Mouse (Mus musculus): ENCODE measurements around the gene Hcn1. TPM values are rescaled to one million over a fixed set of nuclear protein-coding genes. Genes with fewer than 3 reads are reported as not detected.

Hcn1 gene
- polyA plus RNA-seq, 1 experiment from 2014 or later = 0.59 TPM

DNA sequence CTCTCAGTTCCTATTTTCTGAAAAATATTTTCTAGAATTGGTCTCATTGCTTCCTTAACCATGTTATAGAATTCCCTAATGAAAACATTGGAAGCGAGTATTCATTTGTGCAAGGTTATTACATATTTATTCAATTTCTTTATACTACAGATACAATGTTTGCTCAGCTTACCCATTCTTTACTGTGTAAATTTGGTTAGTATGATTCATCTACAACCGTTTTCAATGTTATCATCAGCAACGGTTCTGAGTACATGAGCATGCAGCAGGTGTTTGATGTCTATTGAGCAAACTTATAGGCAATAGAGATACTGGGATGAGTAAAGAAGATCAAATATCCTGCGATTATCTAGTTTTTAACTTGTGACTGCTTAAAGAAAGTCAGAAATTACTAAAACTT is 327.6 kb downstream of the Hcn1 start:
- Histone ChIP-seq H3K36me3 (replicated peaks) (no peaks in the 10 kb centered on the region), H3K4me1 (no peaks in the 10 kb centered on the region), H3K9me3 (no peaks in the 10 kb centered on the region), H3K4me2 (no peak overlapping the region), H3K4me3 (no peak overlapping the region), H3K9ac (no peak overlapping the region), H3K27me3 (replicated peaks) (no peaks in the 10 kb centered on the region), H3K27ac (no peak overlapping the region)
- no peak for ATAC-seq (replicated peaks)
- WGBS = 84% methylated on average over 4 of the region's 4 CpGs

DNA sequence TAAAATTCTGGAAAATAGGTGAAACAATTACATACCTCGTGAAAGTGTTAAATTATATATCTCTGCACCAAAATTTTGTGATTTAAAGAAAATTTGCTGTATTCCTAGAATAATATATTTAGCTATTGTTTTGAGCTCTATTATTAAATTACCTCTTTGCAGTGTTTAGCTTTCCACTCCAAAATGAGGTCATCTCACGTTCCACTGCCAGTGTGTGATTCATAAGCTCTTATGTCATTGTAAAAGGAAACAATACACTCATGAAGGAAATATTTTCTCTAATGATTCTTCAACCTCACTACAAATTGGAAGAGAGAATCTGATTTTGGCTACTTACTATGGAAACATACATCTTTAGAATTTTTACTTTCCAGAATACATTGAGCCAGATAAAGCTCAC is 329.6 kb downstream of the Hcn1 start:
- Histone ChIP-seq H3K9me3 (no peaks in the 10 kb centered on the region), H3K27me3 (replicated peaks) (no peaks in the 10 kb centered on the region), H3K9ac (no peak overlapping the region), H3K4me1 (no peaks in the 10 kb centered on the region), H3K27ac (no peak overlapping the region), H3K4me3 (no peak overlapping the region), H3K4me2 (no peak overlapping the region), H3K36me3 (replicated peaks) (no peaks in the 10 kb centered on the region)
- WGBS = 67% methylated on average over 2 of the region's 2 CpGs
- no peak for ATAC-seq (replicated peaks)

GRCm38 (mm10) chr13:117938761-117939160 is 336.6 kb downstream of the Hcn1 start:
- WGBS = 79% methylated on average over 1 of the region's 1 CpGs
- no peaks in the 10 kb centered on the region for H3K36me3 ChIP-seq (replicated peaks)
- no peak overlapping the region for H3K27ac ChIP-seq
- H3K4me2 ChIP-seq = no peak overlapping the region
- H3K9me3 ChIP-seq = no peaks in the 10 kb centered on the region
- no peak overlapping the region for H3K9ac ChIP-seq
- H3K27me3 ChIP-seq (replicated peaks) = no peaks in the 10 kb centered on the region
- H3K4me3 ChIP-seq = no peak overlapping the region
- H3K4me1 ChIP-seq = no peaks in the 10 kb centered on the region
- ATAC-seq (replicated peaks) = no peak

- H3K27me3 ChIP-seq (replicated peaks) = no peaks in the 10 kb centered on the region
- no peak for ATAC-seq (replicated peaks)
- WGBS = 87% methylated on average over 8 of the region's 8 CpGs
Measured at GRCm38 (mm10) chr13:117940536-117941280, 338.6 kb downstream of the Hcn1 start.

DNA sequence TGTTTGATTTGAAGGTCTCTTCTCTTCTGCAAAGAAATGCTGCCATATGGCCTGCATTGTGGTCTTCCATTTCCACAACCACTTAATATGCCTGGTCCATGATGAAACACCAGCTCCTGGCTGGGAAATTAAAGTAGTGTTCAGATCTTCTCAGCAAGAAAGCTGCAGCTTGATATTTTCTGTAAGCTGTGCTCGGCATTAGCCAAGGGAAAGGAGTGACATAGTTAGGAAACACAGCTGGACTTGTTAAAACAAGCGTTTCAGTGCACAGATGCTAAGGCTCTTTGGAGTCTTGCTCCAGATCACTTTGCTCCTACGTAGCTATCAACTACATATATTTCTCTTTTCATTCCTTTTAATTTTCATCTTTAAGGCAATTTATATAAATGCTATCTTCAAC is 344.7 kb downstream of the Hcn1 start:
- H3K27me3 ChIP-seq (replicated peaks) = no peaks in the 10 kb centered on the region
- H3K4me1 ChIP-seq = no peaks in the 10 kb centered on the region
- no peaks in the 10 kb centered on the region for H3K9me3 ChIP-seq
- H3K36me3 ChIP-seq (replicated peaks) = no peaks in the 10 kb centered on the region
- no peak overlapping the region for H3K9ac ChIP-seq
- H3K4me2 ChIP-seq = no peak overlapping the region
- H3K4me3 ChIP-seq = no peak overlapping the region
- no peak for ATAC-seq (replicated peaks)
- WGBS = 82% methylated on average over 3 of the region's 3 CpGs
- H3K27ac ChIP-seq = no peak overlapping the region

More at GRCm38 (mm10) chr13:117940536-117941280, 338.6 kb downstream of the Hcn1 start:
- no peak overlapping the region for H3K4me3 ChIP-seq
- no peak overlapping the region for H3K4me2 ChIP-seq
- H3K36me3 ChIP-seq (replicated peaks) = no peaks in the 10 kb centered on the region
- H3K27ac ChIP-seq = no peak overlapping the region
- H3K4me1 ChIP-seq = no peaks in the 10 kb centered on the region
- H3K9ac ChIP-seq = no peak overlapping the region
- no peaks in the 10 kb centered on the region for H3K9me3 ChIP-seq

- H3K4me2 ChIP-seq = no peak overlapping the region
- no peaks in the 10 kb centered on the region for H3K9me3 ChIP-seq
- WGBS = 55% methylated on average over 1 of the region's 1 CpGs
- H3K27me3 ChIP-seq (replicated peaks) = no peaks in the 10 kb centered on the region
- no peak overlapping the region for H3K27ac ChIP-seq
- no peak overlapping the region for H3K9ac ChIP-seq
- no peak overlapping the region for H3K4me3 ChIP-seq
- no peaks in the 10 kb centered on the region for H3K4me1 ChIP-seq
- ATAC-seq (replicated peaks) = no peak
- no peaks in the 10 kb centered on the region for H3K36me3 ChIP-seq (replicated peaks)
Measured at GRCm38 (mm10) chr13:117947704-117948376, 345.7 kb downstream of the Hcn1 start.

DNA sequence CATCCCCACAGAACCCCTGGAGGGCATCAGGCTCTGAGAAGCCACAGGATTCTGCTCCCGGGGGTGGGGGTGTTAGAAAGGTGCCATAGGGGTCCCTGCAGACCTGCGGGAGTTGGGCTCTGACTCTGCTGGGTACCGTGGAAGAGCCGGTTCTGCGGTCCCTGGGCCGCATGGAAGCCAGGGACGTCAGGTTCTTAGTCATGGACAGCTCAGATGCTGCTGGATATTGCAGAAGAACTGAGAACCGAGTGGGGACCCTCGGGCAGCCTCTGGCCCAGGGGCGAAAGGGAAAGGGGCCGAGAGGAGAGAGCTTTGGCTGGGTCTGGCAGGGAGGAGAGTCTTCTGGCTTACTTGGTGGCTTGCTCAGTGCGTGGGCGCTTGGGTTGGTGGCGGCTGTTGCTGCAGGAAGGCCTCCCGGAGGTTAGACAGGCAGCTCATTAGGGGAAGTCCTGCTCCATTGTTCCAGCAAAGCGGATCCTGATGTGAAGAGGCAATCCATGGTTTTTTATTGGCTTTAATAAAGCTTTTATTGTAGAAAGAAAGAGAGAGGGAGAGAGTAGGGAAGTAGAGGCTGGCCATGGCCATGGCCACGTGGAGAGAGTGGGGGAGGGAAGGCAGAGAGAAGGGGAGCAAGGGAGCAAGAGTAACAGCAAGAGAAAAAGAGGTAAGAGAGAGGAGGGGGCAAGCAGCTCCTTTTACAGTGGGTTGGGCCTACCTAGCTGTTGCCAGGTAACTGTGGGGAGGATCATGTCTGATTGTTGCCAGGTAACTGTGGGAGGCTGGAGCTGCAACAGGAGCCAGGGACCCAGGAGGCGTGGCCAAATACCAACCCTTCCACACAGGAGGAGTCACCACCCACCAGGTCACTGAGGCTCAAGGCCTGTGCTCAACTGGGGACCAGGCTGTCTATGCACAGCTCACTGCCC is 356.6 kb downstream of the Hcn1 start:
- no peaks in the 10 kb centered on the region for H3K36me3 ChIP-seq (replicated peaks)
- H3K4me1 ChIP-seq = no peaks in the 10 kb centered on the region
- H3K4me2 ChIP-seq = no peak overlapping the region
- no peak overlapping the region for H3K4me3 ChIP-seq
- no peaks in the 10 kb centered on the region for H3K9me3 ChIP-seq
- peak; percentile 89 for ATAC-seq (replicated peaks)
- no peak overlapping the region for H3K9ac ChIP-seq
- no peak overlapping the region for H3K27ac ChIP-seq
- no peaks in the 10 kb centered on the region for H3K27me3 ChIP-seq (replicated peaks)
- WGBS = 11% methylated on average over 18 of the region's 18 CpGs

GRCm38 (mm10) chr13:117964620-117965019 is 362.5 kb downstream of the Hcn1 start:
- H3K27ac ChIP-seq = no peak overlapping the region
- no peak overlapping the region for H3K4me2 ChIP-seq
- no peaks in the 10 kb centered on the region for H3K9me3 ChIP-seq
- H3K4me3 ChIP-seq = no peak overlapping the region
- H3K36me3 ChIP-seq (replicated peaks) = no peaks in the 10 kb centered on the region
- no peak for ATAC-seq (replicated peaks)
- no peaks in the 10 kb centered on the region for H3K27me3 ChIP-seq (replicated peaks)
- H3K9ac ChIP-seq = no peak overlapping the region
- H3K4me1 ChIP-seq = no peaks in the 10 kb centered on the region

- H3K4me3 ChIP-seq = no peak overlapping the region
- H3K27me3 ChIP-seq (replicated peaks) = no peaks in the 10 kb centered on the region
- no peaks in the 10 kb centered on the region for H3K9me3 ChIP-seq
- no peak overlapping the region for H3K9ac ChIP-seq
- no peak overlapping the region for H3K27ac ChIP-seq
- no peaks in the 10 kb centered on the region for H3K4me1 ChIP-seq
- WGBS = 60% methylated on average over 7 of the region's 7 CpGs
- ATAC-seq (replicated peaks) = peak; percentile 71; the same call in 1 of the 2 replicates
- H3K4me2 ChIP-seq = no peak overlapping the region
- H3K36me3 ChIP-seq (replicated peaks) = no peaks in the 10 kb centered on the region
Measured at GRCm38 (mm10) chr13:117975382-117975781, 373.3 kb downstream of the Hcn1 start.

GRCm38 (mm10) chr13:117975823-117976222 is 373.7 kb downstream of the Hcn1 start:
- H3K9me3 ChIP-seq = no peaks in the 10 kb centered on the region
- WGBS = 54% methylated on average over 10 of the region's 10 CpGs
- no peak overlapping the region for H3K4me3 ChIP-seq
- H3K36me3 ChIP-seq (replicated peaks) = no peaks in the 10 kb centered on the region
- 0 out of 2 replicates have a peak, but pooled peaks have one; percentile 30 for ATAC-seq (replicated peaks)
- no peaks in the 10 kb centered on the region for H3K27me3 ChIP-seq (replicated peaks)
- H3K4me1 ChIP-seq = no peaks in the 10 kb centered on the region
- no peak overlapping the region for H3K27ac ChIP-seq
- no peak overlapping the region for H3K9ac ChIP-seq
- no peak overlapping the region for H3K4me2 ChIP-seq

DNA sequence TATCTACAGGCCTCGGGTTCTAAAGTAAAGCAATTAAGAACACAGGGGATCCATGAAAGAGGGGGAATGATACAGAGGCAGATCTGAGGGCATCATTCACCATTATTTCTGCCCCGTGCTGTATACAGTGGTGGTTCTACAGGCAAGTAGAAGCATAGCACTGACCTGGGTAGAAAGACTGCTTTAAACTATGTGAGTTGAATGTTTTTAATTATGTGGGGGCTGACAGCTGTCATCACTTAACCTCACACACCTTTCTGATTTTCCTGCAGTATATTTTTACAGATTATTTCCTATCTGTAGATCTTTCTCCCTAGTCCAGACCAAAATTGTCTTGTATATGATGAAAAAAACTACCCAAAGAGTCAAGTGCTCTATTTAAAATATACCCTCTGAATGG is 382.2 kb downstream of the Hcn1 start:
- H3K9me3 ChIP-seq = no peaks in the 10 kb centered on the region
- H3K27ac ChIP-seq = no peak overlapping the region
- no peaks in the 10 kb centered on the region for H3K27me3 ChIP-seq (replicated peaks)
- 89% methylated on average over 2 of the region's 2 CpGs for WGBS
- H3K4me3 ChIP-seq = no peak overlapping the region
- no peak for ATAC-seq (replicated peaks)
- H3K4me2 ChIP-seq = no peak overlapping the region
- no peak overlapping the region for H3K9ac ChIP-seq
- H3K4me1 ChIP-seq = no peaks in the 10 kb centered on the region
- no peaks in the 10 kb centered on the region for H3K36me3 ChIP-seq (replicated peaks)

DNA sequence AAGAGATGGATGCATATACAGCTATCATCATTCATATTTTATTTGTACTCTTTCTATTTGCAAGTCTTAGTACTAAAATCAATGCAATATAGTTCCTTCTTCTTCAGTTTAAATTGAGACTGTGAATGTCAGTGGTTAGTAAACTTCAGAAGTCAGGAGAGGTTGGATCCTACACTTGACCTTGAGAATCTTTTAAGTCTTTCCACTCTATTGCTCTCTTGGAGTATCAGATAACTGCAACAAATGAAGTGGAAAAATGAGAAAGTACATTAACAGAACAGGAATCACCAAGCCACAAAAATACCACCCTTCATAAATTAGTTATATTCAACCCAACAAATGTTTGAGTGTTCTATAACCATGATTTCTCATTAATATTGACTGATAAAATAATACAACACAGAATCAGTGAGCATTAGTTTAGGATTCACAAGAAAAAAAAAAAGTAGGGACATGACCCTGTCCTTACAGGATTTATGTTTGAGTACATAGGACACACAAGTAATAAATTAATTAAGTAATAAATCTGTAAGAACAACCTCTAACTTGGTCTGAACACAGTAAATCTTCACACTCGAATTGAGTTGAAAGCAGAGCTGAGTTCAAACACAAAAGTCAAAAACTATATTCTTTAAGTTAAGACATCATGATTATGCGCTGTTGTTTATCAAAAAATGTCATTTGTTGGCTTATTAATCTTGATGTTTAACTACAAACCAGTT is 397.8 kb downstream of the Hcn1 start:
- H3K9me3 ChIP-seq = no peaks in the 10 kb centered on the region
- H3K4me3 ChIP-seq = no peak overlapping the region
- H3K4me2 ChIP-seq = no peak overlapping the region
- H3K27ac ChIP-seq = no peak overlapping the region
- no peaks in the 10 kb centered on the region for H3K27me3 ChIP-seq (replicated peaks)
- WGBS = 91% methylated on average over 2 of the region's 2 CpGs
- no peak for ATAC-seq (replicated peaks)
- no peaks in the 10 kb centered on the region for H3K4me1 ChIP-seq
- no peak overlapping the region for H3K9ac ChIP-seq
- H3K36me3 ChIP-seq (replicated peaks) = no peaks in the 10 kb centered on the region

Measured in midbrain, embryonic 15.5 days (tissue).